Mouse (Mus musculus) splenic B cell, adult 2 months (primary cell): ENCODE data around the gene Msrb3.

Experiments used
- DNase-seq: peaks from one replicate; pipeline ENCODE4 v3.0.0-alpha.2; 2011; ENCODE audit warnings: low read depth, low spot score
- H3K27me3 ChIP-seq: 2 replicates; pipeline ENCODE4 v1.6.1; 2012; ENCODE audit warnings: mild to moderate bottlenecking, low read length, moderate library complexity, mixed read lengths; ENCODE audit not compliant: control insufficient read depth, poor library complexity, insufficient read depth, severe bottlenecking
- H3K36me3 ChIP-seq: 2 replicates; pipeline ENCODE4 v1.6.1; 2012; ENCODE audit warnings: mild to moderate bottlenecking, low read length, moderate library complexity, mixed read lengths; ENCODE audit not compliant: control insufficient read depth, poor library complexity, insufficient read depth, severe bottlenecking

The Msrb3 gene

DNA sequence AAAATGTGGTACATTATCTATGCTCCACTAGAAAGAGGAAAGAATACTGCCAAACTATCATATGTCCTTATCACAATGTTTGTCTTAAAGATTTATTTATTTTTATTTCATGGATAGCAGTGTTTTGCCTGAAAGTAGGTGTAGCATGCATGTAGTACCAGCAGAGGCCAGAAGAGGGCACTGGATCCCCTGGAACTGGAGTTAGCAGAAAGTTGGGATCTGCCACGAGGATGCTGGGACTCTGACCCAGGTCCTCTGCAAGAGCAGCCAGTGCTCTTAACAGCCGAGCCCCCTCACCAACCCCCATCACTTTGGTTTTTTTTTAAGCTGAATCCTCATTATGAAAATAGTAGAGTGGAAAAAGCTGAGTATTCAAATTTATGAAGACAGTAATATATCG, 37.7 kb downstream of the Msrb3 start:
- no peaks in the 10 kb centered on the region for H3K27me3 ChIP-seq
- H3K36me3 ChIP-seq = no peaks in the 10 kb centered on the region
- DNase-seq = peak; percentile 39

GRCm38 (mm10) chr10:120857531-120858001, 41.3 kb downstream of the Msrb3 start:
- H3K27me3 ChIP-seq = no peaks in the 10 kb centered on the region
- DNase-seq = peak; percentile 64

GRCm38 (mm10) chr10:120854329-120854728, 44.6 kb downstream of the Msrb3 start:
- DNase-seq = no peak
- H3K27me3 ChIP-seq = no peaks in the 10 kb centered on the region
- H3K36me3 ChIP-seq = no peaks in the 10 kb centered on the region

More at GRCm38 (mm10) chr10:120857531-120858001, 41.3 kb downstream of the Msrb3 start:
- H3K36me3 ChIP-seq = no peaks in the 10 kb centered on the region

- DNase-seq = no peak
- H3K36me3 ChIP-seq = no peaks in the 10 kb centered on the region
- no peaks in the 10 kb centered on the region for H3K27me3 ChIP-seq
These were observed 45.1 kb downstream of the Msrb3 start for GRCm38 (mm10) chr10:120853816-120854215.

- DNase-seq = no peak
- no peaks in the 10 kb centered on the region for H3K36me3 ChIP-seq
These were observed 47.6 kb downstream of the Msrb3 start for GRCm38 (mm10) chr10:120851196-120851781.

GRCm38 (mm10) chr10:120850391-120851195, 48.3 kb downstream of the Msrb3 start:
- Histone ChIP-seq H3K36me3 (no peaks in the 10 kb centered on the region), H3K27me3 (no peaks in the 10 kb centered on the region)
- no peak for DNase-seq

More at GRCm38 (mm10) chr10:120851196-120851781, 47.6 kb downstream of the Msrb3 start:
- no peaks in the 10 kb centered on the region for H3K27me3 ChIP-seq

DNA sequence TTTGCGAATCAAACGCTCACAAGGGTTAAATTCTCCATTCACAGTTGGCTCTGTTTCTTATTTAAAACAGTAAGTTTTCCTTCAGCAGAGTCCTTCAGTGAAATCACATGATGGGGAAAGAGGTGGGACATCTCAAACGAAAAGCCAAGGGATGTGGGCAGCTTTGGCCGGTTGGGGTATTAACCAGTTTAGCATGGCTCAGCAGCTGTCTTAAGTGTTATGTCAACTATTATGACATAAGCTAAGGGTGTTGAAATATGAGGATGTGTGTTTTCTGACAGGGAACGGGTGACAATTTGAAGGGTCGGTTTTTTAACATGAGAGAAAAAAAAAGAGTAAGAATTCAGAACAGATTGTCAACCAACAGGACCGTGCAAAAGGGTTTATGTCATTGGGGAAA, 50.2 kb downstream of the Msrb3 start:
- Histone ChIP-seq H3K27me3 (no peaks in the 10 kb centered on the region), H3K36me3 (no peaks in the 10 kb centered on the region)
- no peak for DNase-seq

DNA sequence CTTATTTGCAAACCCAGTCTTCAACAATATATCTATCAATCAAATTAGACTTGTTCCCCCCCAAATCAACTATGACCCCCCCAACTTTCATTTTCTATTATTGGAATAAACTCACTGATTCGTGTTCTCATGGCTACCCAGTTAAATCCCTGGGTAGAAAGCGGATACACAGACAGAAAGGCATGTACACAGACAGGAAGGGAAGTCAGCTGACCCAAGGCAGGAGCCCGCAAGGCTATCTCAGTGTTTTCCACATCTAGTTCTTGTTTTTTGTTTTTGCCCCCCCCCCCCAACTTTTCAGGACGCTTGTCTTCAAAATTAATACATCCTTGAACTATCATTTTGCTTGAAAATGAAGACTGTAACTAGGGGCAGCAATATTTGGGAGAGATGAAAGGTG, 51.1 kb downstream of the Msrb3 start:
- Histone ChIP-seq H3K27me3 (no peaks in the 10 kb centered on the region), H3K36me3 (no peaks in the 10 kb centered on the region)
- DNase-seq = no peak

DNA sequence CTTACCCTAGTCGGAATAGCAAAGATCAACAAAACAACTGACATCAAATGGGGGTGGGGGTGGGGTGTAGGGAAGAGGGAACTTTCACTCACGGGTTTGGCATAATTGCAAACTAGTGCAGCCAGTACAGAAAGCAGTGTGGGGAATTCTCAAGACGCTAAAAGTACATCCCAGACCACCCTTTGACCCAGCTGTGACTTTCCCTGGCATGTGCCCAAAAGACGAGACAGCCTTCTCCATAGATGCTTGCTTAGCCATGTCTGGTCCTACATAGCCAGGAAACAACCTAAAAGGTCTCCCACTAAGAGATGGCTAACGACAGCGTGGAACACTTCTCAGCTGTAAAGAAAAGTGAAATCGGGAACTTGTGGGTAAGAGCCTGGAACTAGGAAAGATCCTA, 58.9 kb downstream of the Msrb3 start:
- Histone ChIP-seq H3K36me3 (no peaks in the 10 kb centered on the region), H3K27me3 (no peaks in the 10 kb centered on the region; the same call in 1 of the 2 replicates)
- no peak for DNase-seq

DNA sequence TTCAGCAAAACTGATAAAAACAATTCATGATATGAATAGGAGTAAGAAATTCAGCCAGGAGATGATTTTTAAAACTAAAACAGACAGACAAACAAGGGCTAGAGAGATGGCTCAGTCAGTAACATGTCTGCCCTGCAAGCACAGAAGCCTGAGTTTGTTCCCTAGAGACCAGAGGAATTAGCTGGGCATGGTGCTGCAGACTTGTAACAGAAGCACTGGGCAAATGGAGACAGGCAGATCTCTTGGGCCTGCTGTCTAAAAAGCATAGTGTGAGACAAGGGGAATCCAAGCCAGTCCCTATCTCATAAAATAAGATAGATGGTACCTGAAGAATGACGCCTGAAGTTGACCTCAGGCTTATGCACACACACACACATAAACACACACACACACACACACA, 64.4 kb downstream of the Msrb3 start:
- H3K36me3 ChIP-seq = no peaks in the 10 kb centered on the region
- DNase-seq = no peak

DNA sequence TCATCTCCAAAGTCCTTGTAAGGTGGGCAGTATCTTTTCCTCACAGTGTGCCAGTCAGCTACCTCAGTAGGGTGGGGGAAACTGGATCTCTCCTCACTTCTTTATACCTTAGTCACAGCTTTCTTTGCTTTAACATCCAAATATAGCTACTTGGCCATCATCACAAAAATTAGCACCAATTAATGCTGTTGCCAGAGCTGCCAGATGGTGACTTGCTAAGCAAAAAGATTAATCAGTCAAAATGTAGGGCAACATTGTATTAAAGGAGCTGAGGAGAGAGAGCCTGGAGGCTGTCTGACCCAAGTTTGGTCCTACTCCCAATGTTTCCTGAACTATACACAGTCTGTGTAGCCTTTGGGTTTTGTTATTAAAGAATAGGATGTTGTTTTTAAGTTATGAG, 65.1 kb downstream of the Msrb3 start:
- DNase-seq = no peak
- Histone ChIP-seq H3K36me3 (no peaks in the 10 kb centered on the region), H3K27me3 (no peaks in the 10 kb centered on the region)

More for the DNA sequence above, 64.4 kb downstream of the Msrb3 start:
- H3K27me3 ChIP-seq = no peaks in the 10 kb centered on the region

DNA sequence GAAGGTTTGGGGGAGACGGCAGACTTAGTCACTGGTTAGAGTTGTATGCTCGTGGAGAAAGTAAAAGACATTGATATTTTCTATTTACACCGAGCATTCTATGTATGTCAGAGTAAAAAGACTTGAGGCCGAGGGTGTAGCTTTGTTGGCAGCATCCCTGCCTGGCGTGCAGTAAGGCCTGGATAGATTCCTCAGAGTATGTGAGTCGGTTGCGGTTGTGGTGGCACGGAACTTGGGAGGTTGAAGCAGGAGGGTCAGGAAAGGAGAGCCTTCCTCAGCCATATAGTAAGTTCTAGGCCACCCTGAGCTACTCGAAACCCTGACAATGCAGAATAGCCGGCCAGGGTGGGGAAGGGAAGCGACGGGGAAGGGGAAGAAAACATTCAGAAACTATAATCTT, 71.1 kb downstream of the Msrb3 start:
- Histone ChIP-seq H3K36me3 (no peaks in the 10 kb centered on the region), H3K27me3 (no peaks in the 10 kb centered on the region)
- no peak for DNase-seq

DNA sequence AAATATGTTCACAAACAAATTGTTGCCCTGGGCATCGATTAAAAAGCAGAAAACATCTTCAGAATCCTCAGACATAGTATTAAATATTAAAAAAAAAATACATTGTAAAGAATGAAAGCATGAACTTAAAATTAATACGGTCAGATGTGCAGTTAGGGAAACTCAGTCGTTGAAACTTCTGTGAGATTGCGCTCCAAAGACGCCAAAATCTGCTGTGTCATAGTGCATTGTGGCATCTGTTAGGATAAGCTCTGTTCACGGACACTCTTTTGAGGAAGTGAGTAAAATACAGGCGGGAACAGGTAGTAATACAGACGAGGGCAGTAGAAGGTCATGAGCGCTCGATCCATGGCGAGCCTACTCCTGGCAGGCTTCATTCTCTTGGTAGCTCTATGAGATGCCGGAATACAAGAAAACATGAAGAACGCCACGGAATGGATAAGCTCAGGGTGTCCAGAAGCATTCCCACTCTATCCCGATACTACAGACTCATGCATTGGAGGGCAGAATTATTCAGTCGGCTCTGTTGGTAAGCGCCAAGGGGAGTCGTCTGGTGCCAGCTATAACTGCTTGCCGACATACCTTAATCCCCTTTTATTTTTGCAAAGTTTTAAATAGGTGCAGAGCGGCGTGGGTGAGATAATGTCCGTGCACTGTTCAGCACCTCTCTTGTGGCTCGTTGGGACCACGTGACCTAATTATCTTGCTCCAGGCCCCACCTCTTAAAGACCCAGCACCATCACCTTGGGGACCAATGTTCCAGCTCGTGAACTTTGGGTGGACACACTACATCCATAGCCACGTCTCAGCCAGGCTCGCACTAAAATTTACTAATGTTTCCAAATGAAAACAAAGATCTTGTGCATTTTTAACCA, 71.9 kb downstream of the Msrb3 start:
- H3K36me3 ChIP-seq = no peaks in the 10 kb centered on the region
- DNase-seq = peak; percentile 20
- H3K27me3 ChIP-seq = no peaks in the 10 kb centered on the region

DNA sequence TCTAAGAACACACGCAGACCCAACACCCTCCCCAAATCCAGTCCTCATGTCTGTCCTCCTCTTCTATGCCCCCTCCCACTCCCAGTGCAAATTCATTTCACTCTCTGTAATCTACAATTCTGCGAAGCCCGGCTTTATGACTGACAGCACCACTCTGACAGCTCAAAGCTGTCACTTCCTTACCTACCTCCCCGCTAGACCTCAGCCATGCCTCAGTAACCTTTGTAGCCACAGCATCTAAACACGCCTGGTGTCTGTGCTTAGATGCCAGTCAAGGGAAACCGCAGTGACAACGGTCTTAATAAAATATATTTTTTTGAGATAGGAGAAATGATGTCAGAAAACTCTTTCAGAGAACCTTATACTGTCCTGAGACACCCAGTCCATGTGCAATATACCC, 72.5 kb downstream of the Msrb3 start:
- no peaks in the 10 kb centered on the region for H3K27me3 ChIP-seq
- H3K36me3 ChIP-seq = no peaks in the 10 kb centered on the region
- peak; percentile 60 for DNase-seq

GRCm38 (mm10) chr10:120825594-120825993, 73.3 kb downstream of the Msrb3 start:
- Histone ChIP-seq H3K36me3 (no peaks in the 10 kb centered on the region), H3K27me3 (no peaks in the 10 kb centered on the region)
- DNase-seq = no peak
